Mouse (Mus musculus) bone marrow, adult 2 months (tissue): ENCODE results near the gene Atp9a.

Experiments
- CTCF ChIP-seq: fragments of 200-500 bp; IDR thresholded peaks from 2 replicates; pipeline ENCODE4 v1.5.1; 2011; ENCODE audit warnings: low read length, control low read depth; ENCODE audit not compliant: control insufficient read depth, insufficient read depth
- POLR2A ChIP-seq: fragments of 200-500 bp; IDR thresholded peaks from 2 replicates; pipeline ENCODE4 v1.6.1; 2011; ENCODE audit warnings: low read depth, mild to moderate bottlenecking, control low read depth, low read length, borderline replicate concordance; ENCODE audit not compliant: control insufficient read depth

DNA sequence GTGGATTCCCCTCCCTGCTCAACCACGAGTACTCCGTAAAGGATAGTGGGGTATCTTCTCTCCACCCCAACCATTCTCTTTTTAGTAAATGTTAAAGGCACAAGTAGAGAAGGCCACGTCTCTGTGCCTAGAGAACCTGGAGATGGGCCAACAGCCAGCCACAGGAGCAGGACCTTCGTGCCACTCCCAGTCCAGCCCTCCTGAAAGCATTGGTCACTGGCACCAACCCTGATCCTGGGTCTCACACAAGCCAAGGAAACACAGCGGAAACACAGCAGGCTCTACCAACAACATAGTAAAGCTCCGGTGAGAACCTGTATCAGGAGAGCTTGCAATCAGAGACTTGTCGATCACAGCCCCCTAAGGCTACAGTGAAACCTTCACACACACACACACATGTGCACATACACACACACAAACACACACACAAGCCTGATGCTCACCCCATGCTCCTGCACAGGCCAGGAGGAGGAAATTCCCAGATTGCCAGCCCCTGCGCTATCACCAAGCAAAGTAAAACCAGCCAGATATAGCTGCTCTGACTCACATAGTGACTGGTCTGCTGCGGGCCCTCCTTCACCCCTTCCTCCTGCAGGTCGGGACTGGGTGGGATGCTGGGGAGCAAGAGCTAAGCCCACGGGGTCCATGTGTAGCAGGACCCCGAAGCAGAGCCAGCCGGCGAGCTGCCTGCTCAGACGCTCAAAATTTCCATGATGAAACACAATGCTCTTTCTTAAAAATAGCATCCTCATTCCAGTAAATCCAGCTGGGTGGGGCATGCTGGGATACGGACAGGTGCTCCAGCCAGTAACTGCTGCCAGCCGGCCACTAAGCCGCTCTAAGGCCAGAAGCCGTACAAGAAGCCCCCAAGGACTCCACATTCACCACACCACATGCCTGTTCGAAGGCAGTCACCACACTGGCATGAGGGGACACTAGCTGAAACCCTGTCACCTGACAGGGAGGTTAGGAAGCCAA lies 29.7 kb downstream of the Atp9a start:
- TF ChIP-seq CTCF (no peak), POLR2A (no peak)
